Mouse (Mus musculus): Measurements from ENCODE around the gene Tmem248.

Tmem248 gene

GRCm38 (mm10) chr5:130256678-130257271 is 39.9 kb downstream of the Tmem248 start:
- DNase-seq (ENCODE audit: low read depth, low spot score) = peak; percentile 98

- DNase-seq (ENCODE audit: low read depth, low spot score) = no peak
Observed at GRCm38 (mm10) chr5:130257303-130257702, 40.4 kb downstream of the Tmem248 start.

GRCm38 (mm10) chr5:130263454-130263853 is 46.6 kb downstream of the Tmem248 start:
- no peak for DNase-seq (ENCODE audit: low read depth, low spot score)

- no peak for DNase-seq (ENCODE audit: low read depth, low spot score)
Observed at GRCm38 (mm10) chr5:130264433-130265005, 47.6 kb downstream of the Tmem248 start.

GRCm38 (mm10) chr5:130266651-130267050 is 49.8 kb downstream of the Tmem248 start:
- no peak for DNase-seq (ENCODE audit: low read depth, low spot score)

- no peak for DNase-seq (ENCODE audit: low read depth, low spot score)
Observed at GRCm38 (mm10) chr5:130267316-130267715, 50.4 kb downstream of the Tmem248 start.

- DNase-seq (ENCODE audit: low read depth, low spot score) = no peak
Observed at GRCm38 (mm10) chr5:130268976-130269375, 52.1 kb downstream of the Tmem248 start.

DNA sequence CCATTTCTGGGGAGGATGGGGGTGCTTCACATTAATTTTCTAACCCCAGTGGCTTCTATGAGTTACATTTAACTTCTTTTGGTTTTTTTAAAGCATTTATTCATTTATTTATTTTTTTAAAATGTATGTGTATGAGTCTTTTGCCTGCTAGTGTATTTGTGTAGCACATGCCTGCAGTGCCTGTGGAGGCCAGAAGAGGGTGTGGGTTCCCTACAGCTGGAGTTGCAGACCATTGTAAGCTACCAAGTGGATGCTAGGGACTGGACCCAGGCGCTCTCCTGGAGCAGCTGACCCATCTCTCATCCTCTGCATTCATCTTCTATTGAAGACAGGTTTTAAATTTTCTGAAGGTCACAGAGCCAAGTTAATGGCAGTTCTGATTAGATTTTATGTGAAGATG is 55.5 kb downstream of the Tmem248 start:
- DNase-seq (ENCODE audit: low read depth, low spot score) = no peak

GRCm38 (mm10) chr5:130273046-130273445 is 56.2 kb downstream of the Tmem248 start:
- DNase-seq (ENCODE audit: low read depth, low spot score) = no peak

GRCm38 (mm10) chr5:130275509-130275908 is 58.6 kb downstream of the Tmem248 start:
- DNase-seq (ENCODE audit: low read depth, low spot score) = no peak

DNA sequence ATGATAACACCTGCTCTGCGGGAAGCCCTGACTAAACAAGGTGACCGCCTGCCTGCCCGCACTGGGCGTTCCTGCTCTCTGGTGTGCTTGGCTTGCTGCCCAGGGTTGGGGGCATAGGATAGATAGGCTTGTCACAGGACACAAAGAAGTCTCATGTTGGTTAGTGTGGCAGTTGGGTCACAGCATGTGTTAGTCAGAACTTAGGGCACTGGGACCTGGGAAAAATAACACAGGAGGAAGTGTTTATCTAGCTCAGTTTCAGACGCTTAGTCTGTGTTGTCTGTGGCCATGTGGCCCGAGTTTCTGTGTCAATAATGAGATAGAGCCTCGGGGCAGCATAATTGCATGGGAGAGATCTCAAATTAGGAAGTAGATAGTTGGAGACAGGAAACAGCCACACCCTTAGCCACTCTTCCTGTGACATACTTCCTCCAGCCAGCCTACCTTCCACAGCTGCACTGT is 61.2 kb downstream of the Tmem248 start:
- no peak for DNase-seq (ENCODE audit: low read depth, low spot score)

- DNase-seq (ENCODE audit: low read depth, low spot score) = peak; percentile 33
Observed at GRCm38 (mm10) chr5:130283079-130283732, 66.3 kb downstream of the Tmem248 start.

- no peak for DNase-seq (ENCODE audit: low read depth, low spot score)
Observed at GRCm38 (mm10) chr5:130288106-130288505, 71.2 kb downstream of the Tmem248 start.

DNA sequence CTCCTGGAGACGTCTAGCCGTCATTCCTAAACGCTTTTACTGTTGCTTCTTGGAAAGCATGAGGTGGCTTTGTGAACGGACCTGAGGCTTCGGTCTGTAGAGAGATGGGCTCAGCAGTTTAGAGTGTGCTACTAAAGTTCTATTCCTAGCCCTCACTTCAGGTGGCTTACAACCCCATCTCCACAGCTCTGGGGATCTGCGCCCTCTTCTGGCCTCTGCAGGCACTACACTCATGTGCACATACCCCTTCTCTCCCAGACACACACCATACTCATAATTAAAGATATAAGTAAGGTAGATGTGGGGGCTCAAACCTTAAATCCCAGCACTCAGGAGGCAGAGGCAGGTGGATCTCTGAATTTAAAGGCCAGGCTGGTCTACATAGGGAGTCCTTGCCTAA is 73.4 kb downstream of the Tmem248 start:
- DNase-seq (ENCODE audit: low read depth, low spot score) = no peak

- peak; percentile 47 for DNase-seq (ENCODE audit: low read depth, low spot score)
Observed at GRCm38 (mm10) chr5:130290775-130291174, 73.9 kb downstream of the Tmem248 start.

DNA sequence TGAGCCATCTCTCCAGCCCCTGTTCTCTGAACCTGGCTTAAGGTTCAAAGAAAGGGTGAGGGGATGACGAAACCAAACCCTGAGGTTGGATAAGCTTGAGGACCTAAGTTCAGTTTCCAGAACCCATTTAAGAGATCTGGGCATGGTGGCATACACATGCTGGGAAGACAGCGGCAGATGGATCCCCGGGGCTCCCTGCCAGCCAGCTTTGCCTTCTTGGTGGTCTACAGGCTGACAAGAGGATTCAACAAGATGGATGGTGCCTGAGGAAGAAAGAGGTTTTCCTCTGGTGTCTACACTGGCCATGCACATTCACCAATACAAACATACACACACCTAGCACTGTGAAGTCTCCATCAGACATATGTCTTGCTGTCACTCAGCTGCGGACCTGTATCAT is 76.1 kb downstream of the Tmem248 start:
- no peak for DNase-seq (ENCODE audit: low read depth, low spot score)
